Mouse (Mus musculus): ENCODE data around the gene Il1rap.

The Il1rap gene

DNA sequence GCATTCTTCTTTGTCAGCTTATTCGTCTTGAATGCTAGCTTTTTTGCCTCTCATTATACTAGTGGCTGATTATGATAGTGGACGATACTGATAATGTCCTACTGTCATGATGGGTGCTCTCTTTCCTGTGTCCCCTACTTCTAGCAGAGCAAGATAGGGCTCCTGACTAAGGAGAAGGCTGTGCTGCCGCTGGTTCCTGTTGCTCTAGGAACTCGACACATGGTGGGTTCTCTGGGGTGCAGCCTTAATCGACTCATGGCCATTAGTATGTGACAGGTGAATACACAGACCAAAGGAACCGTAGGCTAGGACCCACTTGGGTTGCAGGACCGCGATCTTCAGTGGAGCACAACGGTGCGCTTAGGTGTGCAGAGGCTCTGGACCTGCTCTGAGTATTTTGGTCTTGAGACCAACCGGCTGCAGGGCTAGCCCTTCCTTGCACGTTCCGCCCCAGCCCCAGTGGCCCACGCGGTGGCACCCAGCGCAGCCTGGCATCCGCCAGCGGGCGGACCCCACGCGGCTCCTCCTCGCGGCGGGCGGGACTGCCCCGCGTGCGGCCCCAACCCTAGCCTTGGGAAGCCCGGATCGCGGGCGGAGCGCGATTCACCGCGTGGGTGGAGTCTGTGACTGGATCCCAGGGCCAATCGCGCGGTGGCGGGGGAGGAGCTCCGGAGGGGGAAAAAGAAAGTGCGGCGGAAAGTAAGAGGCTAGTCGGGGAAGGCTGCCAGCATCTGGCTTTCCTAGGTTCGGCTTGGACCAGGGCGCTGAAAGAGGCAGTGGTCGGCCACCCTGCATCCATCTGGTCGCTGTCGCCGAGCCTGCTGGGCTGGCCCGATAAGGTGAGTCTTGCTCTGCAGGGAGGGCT, at the start of gene Il1rap:
Il1rap (plus strand) TSS at position 657 of the 865 bp plus-strand sequence.
- DNase-seq (ENCODE audit: inconsistent ontology term), result peak; percentile 98

DNA sequence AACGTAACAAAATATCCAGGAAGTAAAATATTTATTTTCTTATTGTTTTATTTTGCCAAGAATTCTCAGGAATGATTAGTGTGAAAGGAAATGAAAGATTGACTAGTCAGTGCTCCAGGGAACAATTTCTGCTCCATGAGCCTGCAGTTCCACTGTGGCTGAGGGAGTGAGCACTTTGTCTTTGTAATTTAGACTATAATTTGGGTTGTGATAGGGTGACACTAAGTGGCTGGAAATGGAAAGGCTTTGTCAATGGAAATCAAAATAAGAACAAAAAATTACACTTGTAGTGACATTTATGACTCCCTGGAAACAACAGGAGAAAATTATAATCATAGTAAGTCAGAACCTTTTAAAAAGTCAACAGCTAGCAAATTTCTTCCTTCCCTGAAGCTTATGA, 49.2 kb upstream of the Il1rap start:
- DNase-seq (ENCODE audit: inconsistent ontology term), result no peak

DNA sequence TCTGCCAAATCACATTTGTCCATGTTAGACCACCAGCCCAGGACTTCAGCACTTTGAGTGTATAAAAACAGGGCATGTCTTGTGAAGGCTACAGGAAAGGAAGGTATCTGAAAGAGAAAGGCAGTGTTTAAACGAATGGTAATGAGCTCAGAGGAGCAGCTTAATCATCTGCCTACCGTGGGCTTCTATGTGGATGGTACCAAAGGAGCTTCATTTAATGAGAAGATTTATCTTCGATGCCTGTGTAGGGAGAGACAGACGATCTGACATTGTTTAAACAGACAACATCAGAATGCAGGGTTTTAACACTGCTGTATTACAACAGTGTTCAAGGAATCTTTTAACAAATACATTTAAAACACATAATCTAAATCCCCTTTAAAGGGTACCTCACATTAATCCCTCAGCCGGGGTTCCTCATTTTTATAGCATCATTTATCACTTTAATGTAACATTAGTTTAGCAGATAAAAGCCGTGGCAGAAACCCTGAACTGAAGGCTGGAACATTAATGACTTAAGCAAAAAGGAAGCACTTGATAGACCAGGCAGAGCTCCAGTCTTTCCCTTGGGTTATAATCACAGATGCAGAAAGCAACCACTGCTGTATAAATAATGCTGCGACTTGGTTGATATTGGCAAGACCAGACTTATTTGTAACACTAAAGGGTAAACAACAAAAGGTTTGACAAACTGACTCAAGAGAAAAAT, 35.2 kb upstream of the Il1rap start:
- DNase-seq (ENCODE audit: inconsistent ontology term), result no peak

- no peak for DNase-seq (ENCODE audit: inconsistent ontology term)
Measured at GRCm38 (mm10) chr16:26546879-26547206, 34.7 kb upstream of the Il1rap start.

- DNase-seq (ENCODE audit: inconsistent ontology term), result no peak
Measured at GRCm38 (mm10) chr16:26549221-26549620, 32.3 kb upstream of the Il1rap start.

DNA sequence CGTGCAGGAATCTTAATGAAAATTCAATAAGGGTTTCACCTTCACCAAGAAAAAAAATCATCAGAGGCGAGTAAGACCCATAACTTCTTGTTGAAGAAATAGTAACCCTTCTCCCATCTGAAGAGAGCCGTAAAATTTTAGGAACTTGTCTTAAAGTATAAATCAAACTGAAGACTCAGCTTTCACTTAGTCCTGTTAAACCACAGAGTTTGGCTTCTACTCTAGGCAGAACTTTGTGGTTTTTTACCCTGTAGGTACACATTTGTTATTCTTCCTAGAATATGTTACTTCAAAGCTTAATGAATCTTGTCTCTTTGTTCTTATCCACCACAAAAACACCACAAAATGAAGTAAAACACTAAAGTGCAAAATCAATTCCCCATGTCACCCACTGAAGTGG, 29.3 kb upstream of the Il1rap start:
- DNase-seq (ENCODE audit: inconsistent ontology term), result no peak

- no peak for DNase-seq (ENCODE audit: inconsistent ontology term)
Measured at GRCm38 (mm10) chr16:26558797-26559196, 22.7 kb upstream of the Il1rap start.

GRCm38 (mm10) chr16:26561743-26562142, 19.8 kb upstream of the Il1rap start:
- no peak for DNase-seq (ENCODE audit: inconsistent ontology term)

DNA sequence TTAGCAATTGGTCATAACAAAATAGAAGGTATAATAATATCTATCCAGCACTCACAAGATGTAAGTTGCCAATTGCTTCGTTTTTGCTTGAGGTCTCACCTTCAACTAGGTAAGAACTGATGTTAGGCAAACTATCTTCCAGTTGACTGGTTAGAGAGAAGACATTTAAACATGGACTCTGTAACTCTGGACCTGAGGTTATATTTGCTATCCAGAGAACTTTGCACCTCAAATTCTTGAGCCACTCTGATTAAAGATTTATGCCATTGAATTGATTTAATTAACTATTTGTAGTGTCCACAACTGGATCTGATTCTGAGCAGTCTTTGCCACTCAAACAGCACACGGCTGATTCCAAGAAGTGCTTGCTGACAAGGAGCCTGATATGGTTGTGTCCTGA, 18.7 kb upstream of the Il1rap start:
- no peak for DNase-seq (ENCODE audit: inconsistent ontology term)

DNA sequence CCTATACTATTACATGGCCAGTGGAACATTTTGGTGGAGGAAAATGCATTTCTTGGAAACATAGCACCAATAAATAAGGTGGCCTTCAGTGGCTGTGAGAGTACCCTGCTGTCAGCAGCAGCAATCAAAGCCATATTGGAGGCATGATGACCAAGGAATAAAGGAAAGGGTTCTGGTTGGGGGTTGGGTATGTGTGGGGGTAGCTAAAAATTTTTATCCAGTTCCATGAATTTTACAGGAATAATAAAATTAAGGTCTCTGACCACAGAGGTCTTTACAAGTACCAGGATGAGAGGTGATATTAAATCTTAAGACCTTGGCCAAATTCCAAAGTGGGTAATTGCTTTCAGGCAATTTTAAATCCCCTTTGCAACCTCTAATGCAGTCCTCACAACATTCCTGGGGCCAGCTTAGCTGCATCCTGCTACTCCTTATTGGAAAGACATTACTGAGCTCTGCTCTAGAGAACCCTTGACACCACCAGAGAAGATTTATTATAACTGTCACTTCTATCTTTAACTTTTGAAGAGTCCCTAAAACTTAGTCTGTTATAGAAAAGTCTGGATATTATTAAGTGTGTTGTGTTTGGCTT, 12.0 kb upstream of the Il1rap start:
- DNase-seq (ENCODE audit: inconsistent ontology term), result no peak

DNA sequence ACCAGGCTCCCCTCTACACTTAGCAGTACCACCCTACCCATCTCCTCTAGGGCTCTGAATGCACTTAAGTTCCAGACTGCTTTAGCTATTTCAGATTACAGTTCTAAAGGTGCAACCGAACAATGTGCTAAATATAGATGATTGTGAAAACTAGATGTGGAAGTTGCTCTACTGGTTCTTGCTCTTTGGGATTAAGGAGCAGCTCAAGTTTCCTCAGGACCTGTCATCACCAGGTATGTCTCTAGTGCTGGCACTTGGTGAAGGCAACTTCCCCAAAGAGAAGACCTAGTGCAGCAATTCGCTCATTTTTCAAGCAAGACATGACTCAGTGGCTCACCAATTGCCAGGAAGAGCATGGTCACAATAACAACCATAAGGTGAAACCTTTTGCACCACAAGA, 9.7 kb upstream of the Il1rap start:
- no peak for DNase-seq (ENCODE audit: inconsistent ontology term)

DNA sequence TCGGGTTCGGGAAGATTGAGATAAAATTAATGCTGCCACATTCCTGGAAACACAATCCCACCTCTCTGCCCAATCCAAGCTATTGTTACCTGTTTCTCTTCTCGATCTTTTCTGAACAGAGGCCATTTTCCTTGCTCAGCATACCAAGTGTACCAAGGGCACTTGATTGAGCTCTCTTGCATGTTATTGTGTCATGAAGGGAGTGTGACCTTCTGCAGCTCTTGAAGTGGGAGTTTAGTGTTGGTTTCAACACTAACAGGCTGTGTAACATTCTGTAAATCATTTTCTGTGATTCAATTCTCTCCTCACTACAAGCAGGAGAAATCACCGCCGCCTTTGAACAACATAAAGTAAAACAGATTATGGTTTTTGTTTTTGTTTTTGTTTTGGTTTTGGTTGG, 7.3 kb upstream of the Il1rap start:
- DNase-seq (ENCODE audit: inconsistent ontology term), result no peak

GRCm38 (mm10) chr16:26581913-26582376, 441 bp downstream of the Il1rap start:
- DNase-seq (ENCODE audit: inconsistent ontology term), result no peak

- DNase-seq (ENCODE audit: inconsistent ontology term), result peak; percentile 55
Measured at GRCm38 (mm10) chr16:26585806-26586205, 4.3 kb downstream of the Il1rap start.

DNA sequence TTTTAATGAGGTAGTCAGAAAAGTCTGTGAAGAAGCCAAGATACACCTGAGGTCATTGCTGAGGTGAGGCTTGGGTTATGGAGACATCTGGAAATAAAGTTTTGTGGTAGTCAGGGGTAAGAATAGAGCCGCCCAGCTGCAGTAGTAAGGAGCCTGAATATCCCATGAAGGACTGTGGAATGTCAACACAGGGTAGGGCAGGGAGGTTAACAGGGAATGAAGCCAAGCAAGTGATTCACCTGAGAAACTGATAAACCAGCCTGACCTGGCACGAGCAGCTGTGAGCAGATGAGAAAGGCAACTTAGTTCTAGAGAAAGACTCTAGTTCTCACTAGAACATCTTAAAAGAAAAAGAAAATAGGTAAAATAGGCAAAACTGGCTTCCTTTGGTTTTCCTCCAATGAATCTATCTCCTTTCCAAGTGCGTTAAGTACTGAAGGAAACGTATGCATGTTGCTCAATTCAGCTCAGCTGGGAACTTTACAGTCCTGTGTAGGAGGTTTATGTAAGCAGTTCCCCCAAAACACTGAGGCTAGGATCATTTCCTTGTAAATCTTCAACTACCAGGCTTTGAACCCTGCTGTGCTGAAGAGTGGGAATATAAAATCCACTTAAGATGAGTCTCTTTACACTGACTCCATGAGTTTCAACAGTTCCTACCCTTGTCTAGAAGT, 9.5 kb downstream of the Il1rap start:
- DNase-seq (ENCODE audit: inconsistent ontology term), result no peak

GRCm38 (mm10) chr16:26596440-26596839, 14.9 kb downstream of the Il1rap start:
- DNase-seq (ENCODE audit: inconsistent ontology term), result no peak

DNA sequence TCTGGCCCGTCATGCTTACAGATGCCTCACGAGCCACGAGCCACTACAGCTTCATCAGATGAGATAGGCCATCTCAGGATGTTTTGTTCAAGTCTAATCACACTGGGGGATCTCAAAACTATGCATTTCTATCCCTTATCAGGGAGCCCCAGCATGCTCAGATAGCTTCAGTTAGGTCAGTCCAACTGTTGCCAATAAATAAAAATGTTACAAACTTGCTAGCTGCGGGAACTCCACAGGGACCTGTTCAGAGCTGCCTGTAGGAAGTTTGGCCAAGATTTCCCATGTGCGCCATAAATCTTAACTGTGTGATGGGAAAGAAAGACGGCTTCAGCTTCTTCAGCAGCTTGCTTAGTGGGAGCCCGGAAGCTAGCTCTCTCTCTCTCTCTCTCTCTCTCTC, 15.8 kb downstream of the Il1rap start:
- DNase-seq (ENCODE audit: inconsistent ontology term), result no peak

DNA sequence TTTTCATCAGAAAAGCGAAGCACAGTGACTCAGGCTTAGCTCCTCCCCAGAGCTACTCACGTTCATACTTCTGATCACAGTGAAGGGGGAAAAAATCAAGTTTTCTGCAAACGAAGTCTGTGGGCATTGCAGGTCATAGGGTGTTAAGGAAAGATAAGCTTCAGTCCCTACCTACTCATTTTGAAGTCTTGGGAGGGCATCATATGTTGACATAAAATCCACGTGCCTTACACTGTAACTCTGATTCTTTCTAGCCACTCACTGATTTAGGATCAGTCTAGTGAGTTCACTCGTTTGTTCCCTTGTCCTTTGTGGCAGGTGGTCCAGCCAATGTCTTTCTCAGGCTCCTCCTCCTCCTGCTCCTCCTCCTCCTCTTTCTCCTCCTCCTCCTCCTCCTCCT, 17.1 kb downstream of the Il1rap start:
- DNase-seq (ENCODE audit: inconsistent ontology term), result no peak

- DNase-seq (ENCODE audit: inconsistent ontology term), result no peak
Measured at GRCm38 (mm10) chr16:26601482-26601881, 20.0 kb downstream of the Il1rap start.

GRCm38 (mm10) chr16:26604621-26605020, 23.1 kb downstream of the Il1rap start:
- DNase-seq (ENCODE audit: inconsistent ontology term), result peak; percentile 57

DNA sequence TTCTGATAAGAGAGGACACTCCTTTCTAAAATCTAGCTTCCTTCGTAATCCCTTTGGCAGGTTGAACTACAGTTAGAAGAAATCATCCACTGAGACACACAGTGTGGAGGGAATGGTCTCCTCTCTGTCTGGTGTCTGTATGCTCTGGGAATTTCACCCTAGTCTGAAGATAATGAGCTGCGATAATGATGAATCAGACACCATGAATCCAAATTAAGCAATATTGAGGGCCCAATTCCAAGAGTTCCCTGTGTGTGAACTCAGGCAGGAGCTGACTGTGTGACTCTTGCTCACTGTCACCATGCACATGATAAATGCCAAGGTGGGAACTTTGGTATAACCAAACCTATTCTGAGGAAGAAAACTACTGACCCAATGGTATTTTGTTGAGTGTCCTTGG, 26.5 kb downstream of the Il1rap start:
- peak; percentile 87 for DNase-seq (ENCODE audit: inconsistent ontology term)

DNA sequence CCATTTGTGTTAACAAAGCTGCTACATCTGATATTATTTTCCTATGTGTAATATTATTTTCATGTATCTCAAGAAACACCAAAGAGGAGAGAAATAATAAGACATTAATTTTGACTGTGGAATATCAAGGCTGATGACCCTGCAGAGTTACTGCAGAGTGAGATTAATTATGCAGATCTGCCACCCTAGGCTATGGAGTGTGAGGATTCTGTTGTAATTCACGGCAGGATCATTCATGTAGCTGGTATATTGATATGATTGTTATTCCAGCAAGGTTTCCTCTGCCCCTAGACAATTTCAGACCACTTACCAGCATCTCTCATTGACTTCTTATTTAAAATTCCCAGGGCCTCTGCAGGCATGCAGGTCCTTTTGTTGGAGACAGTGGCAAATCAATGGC, 29.0 kb downstream of the Il1rap start:
- no peak for DNase-seq (ENCODE audit: inconsistent ontology term)

All from Muller cell, postnatal 12 days (primary cell).